Mouse (Mus musculus): ENCODE results near the gene Acaca. TPM values are rescaled to one million over a fixed set of nuclear protein-coding genes. Genes with fewer than 3 reads are reported as not detected.

The Acaca gene
- polyA plus RNA-seq, 1 experiment from 2014 or later = 13.0 TPM

DNA sequence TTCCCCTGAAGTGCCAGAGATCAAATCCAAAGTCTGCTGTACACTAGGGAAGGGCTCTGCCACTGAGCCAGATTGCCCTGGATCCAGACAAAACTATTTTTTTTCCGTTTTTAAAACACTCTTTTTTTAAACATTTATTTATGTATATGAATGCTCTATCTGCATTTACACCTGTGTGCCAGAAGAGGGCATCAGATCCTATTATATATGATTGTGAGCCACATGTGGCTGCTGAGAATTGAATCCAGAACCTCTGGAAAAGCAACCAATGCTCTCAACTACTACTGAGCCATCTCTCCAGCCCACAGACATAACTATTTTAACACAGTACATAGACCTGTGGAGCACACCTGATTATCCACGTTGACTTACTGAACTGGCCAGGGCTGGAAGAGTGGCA, 13.3 kb upstream of the Acaca start:
- peaks cover 69% of the 10 kb centered on the region for H3K36me3 ChIP-seq

DNA sequence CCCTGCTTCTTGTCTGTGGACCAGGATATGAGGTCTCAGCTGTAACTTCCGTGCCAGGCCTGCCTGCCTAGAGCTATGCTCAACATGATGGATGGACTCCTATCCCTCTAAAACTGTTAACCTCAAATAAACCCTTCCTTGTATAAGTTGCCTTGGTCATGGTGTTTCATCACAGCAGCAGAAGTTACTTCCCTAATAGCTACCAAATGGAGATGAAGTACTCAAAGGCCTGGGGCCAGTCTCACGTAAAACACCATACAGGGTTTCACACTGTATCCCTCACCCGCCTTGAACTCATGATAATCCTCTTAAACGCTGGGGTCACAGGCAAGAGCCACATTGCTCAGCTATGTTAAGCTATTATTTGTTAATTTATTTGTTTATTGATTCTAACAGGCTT, 12.0 kb upstream of the Acaca start:
- Histone ChIP-seq H3K4me3 (no peak overlapping the region), H3K27me3 (no peaks in the 10 kb centered on the region), H3K36me3 (peaks cover 77% of the 10 kb centered on the region), H3K9ac (no peak overlapping the region), H3K27ac (no peak overlapping the region), H3K9me3 (no peaks in the 10 kb centered on the region), H3K4me2 (no peak overlapping the region), H3K4me1 (no peaks in the 10 kb centered on the region)
- 70% methylated on average over 4 of the region's 4 CpGs for WGBS
- no peak for ATAC-seq (ENCODE audit: insufficient number of reproducible peaks, low FRiP score, low TSS enrichment, low read depth)

More for the DNA sequence above, 13.3 kb upstream of the Acaca start:
- Histone ChIP-seq H3K27me3 (no peaks in the 10 kb centered on the region), H3K9me3 (no peaks in the 10 kb centered on the region), H3K4me3 (no peak overlapping the region), H3K4me2 (no peak overlapping the region), H3K27ac (no peak overlapping the region), H3K4me1 (no peaks in the 10 kb centered on the region), H3K9ac (no peak overlapping the region)
- no peak for ATAC-seq (ENCODE audit: insufficient number of reproducible peaks, low FRiP score, low TSS enrichment, low read depth)
- 73% methylated on average over 2 of the region's 2 CpGs for WGBS

DNA sequence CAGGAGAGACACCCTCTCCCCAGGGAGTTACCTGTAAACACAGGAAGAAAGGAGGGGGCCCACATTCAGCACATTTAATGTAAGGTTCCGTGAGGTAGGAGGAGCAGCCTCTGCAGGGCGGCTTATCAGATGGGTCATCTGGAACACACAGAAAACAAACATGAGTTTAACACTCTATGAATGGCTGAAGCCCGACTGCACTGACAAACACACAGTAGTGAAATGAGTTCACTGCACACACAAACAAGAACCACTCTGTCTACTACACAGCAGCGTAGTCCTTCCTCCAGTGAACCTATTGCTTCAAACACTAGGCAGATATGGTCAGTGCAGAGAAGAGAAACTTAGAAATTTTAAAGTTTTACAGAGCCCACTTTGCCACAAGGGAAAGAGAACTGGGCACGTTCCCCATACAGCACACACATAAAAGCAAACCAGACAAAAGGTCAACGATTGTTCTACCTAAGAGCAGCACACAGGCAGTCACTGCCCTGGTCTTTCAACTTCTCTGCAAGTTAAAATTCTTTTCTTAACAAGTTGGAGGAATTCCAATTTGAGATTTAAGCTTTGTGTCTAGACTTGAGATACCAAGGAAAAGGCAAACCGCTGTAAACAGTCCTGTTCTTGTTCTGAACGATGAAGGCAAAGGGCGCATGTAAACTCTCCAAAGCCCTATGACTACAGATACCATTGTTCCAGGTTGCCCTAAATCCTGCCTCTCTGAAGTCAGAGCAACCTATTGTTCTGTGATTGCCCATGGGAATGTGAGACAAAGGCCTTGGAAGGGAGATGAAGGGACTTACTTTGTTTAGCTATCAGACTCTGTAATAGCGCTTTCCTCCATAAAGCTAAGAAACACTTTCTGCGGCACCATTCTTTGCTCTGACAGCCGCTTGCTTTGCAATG, 8.2 kb upstream of the Acaca start:
- no peak for ATAC-seq (ENCODE audit: insufficient number of reproducible peaks, low FRiP score, low TSS enrichment, low read depth)
- Histone ChIP-seq H3K9ac (no peak overlapping the region), H3K4me1 (no peaks in the 10 kb centered on the region), H3K4me2 (no peak overlapping the region), H3K4me3 (no peak overlapping the region), H3K27ac (no peak overlapping the region), H3K9me3 (no peaks in the 10 kb centered on the region), H3K27me3 (no peaks in the 10 kb centered on the region), H3K36me3 (peaks cover 81% of the 10 kb centered on the region)
- WGBS = 83% methylated on average over 12 of the region's 12 CpGs

DNA sequence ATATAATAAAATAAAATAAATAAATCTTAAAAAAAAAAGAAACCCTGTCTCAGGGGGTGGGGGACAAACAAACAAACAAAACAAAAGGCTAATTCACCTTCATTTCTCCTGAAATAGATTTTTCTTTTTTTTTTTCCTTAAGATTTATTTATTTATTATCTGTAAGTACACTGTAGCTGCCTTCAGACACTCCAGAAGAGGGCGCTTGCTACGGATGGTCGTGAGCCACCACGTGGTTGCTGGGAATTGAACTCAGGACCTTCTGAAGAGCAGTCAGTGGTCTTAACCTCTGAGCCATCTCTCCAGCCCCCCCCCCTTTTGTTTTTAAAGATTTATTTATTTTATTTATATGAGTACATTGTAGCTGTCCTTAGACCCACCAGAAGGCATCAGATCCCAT, 1.5 kb upstream of the Acaca start:
- Histone ChIP-seq H3K9ac (no peak overlapping the region), H3K4me1 (peaks cover 9% of the 10 kb centered on the region), H3K27ac (no peak overlapping the region), H3K9me3 (no peaks in the 10 kb centered on the region), H3K36me3 (peaks cover 28% of the 10 kb centered on the region), H3K4me3 (no peak overlapping the region), H3K27me3 (no peaks in the 10 kb centered on the region), H3K4me2 (no peak overlapping the region)
- no peak for ATAC-seq (ENCODE audit: insufficient number of reproducible peaks, low FRiP score, low TSS enrichment, low read depth)
- WGBS = 84% methylated on average over 4 of the region's 4 CpGs

DNA sequence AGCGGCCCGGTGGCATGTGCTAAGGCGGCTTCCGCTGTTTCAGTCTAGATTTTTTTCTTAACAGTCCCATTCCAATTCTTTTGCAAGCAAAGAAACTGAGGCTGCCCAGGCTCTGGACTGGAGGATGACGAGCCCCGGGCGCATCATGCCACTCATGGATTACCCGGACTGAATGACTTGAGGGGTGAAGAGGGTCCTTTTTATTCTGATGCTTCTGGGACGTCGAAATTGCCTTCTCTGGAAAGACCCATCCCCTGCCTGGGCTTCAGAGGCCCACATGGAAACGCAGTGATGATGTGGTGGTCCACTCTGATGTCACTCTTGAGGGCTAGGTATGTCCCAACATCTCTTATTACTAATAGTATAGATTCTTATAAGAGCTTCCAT, 320 bp downstream of the Acaca start:
- no peak for ATAC-seq (ENCODE audit: insufficient number of reproducible peaks, low FRiP score, low TSS enrichment, low read depth)
- no peaks in the 10 kb centered on the region for H3K27me3 ChIP-seq
- H3K9ac ChIP-seq = peak overlapping the region; percentile 64
- 4% methylated on average over 11 of the region's 11 CpGs for whole genome bisulfite sequencing
- peaks cover 9% of the 10 kb centered on the region for H3K4me1 ChIP-seq
- no peaks in the 10 kb centered on the region for H3K9me3 ChIP-seq
- H3K27ac ChIP-seq = no peak overlapping the region
- H3K4me3 ChIP-seq = peak overlapping the region; percentile 58
- H3K36me3 ChIP-seq = peaks cover 21% of the 10 kb centered on the region
- peak overlapping the region; percentile 83 for H3K4me2 ChIP-seq

DNA sequence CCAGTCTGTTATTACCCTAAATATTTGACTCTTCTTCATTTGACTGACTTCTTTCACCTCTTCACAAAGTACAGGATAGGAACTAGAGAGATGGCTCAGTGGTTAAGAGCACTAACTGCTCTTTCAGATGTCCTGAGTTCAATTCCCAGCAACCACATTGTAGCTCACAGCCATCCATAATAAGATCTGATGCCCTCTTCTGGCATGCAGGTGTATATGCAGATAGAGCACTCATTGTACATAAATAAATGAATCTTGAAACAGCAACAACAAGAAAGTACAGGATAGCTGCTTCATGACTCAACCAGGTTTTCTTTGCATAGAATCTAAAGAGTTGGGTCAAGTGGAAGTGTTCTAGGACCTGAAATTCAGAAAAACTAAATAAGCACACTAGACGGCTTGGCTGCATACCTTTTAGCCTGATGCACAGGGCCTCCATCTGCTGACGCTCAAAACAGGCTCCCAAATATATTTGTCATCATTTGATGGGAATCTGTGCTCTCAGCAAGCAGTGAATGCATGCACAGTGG, 4.9 kb downstream of the Acaca start:
- 87% methylated on average over 2 of the region's 2 CpGs for WGBS
- no peaks in the 10 kb centered on the region for H3K9me3 ChIP-seq

DNA sequence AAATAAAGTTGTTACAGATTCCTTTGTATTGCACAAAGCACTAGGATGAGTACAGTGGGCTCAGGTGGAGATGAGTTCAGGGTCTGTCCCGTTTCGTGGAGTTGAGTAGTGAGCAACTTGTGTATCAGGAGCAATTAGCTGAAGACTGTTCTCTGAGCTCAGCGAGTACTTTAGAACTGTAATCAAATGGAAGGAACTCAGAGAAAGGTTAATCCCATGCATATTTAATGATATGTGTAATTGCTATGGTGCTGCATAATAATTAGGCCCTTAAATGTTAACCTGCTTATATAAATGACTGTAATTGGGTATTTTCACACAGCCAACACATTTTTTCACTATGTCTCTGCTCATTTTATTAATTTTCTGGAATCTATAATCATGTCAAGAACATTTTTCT, 7.0 kb downstream of the Acaca start:
- Histone ChIP-seq H3K4me3 (no peak overlapping the region), H3K4me2 (no peak overlapping the region), H3K27me3 (no peaks in the 10 kb centered on the region), H3K9me3 (no peaks in the 10 kb centered on the region), H3K27ac (no peak overlapping the region), H3K36me3 (no peaks in the 10 kb centered on the region), H3K4me1 (no peaks in the 10 kb centered on the region), H3K9ac (no peak overlapping the region)
- no peak for ATAC-seq (ENCODE audit: insufficient number of reproducible peaks, low FRiP score, low TSS enrichment, low read depth)
- WGBS = 71% methylated on average over 3 of the region's 3 CpGs

More for the DNA sequence above, 4.9 kb downstream of the Acaca start:
- no peak overlapping the region for H3K4me2 ChIP-seq
- no peaks in the 10 kb centered on the region for H3K36me3 ChIP-seq
- H3K9ac ChIP-seq = no peak overlapping the region
- H3K4me1 ChIP-seq = peaks cover 6% of the 10 kb centered on the region
- no peaks in the 10 kb centered on the region for H3K27me3 ChIP-seq
- no peak overlapping the region for H3K27ac ChIP-seq
- no peak overlapping the region for H3K4me3 ChIP-seq
- no peak for ATAC-seq (ENCODE audit: insufficient number of reproducible peaks, low FRiP score, low TSS enrichment, low read depth)

DNA sequence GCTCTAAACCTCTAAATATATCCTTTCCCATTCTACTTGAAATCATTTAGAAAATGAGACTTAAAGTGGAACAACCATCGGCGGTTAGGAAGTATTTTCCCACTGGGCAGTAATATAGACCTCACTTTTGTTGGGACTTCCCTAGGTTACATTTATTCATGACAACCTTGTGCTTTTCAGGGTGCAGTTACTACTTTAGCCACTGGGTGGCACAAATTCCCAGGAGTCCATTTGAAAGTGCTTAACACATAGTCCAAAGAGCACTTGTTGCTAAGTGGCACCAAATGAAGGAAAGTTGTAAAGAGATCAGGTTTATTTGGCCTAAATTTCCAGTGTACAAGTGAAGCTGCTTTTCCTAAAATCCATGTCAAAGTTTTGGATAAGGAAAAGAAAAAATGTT, 12.3 kb downstream of the Acaca start:
- WGBS = 56% methylated on average over 2 of the region's 2 CpGs

DNA sequence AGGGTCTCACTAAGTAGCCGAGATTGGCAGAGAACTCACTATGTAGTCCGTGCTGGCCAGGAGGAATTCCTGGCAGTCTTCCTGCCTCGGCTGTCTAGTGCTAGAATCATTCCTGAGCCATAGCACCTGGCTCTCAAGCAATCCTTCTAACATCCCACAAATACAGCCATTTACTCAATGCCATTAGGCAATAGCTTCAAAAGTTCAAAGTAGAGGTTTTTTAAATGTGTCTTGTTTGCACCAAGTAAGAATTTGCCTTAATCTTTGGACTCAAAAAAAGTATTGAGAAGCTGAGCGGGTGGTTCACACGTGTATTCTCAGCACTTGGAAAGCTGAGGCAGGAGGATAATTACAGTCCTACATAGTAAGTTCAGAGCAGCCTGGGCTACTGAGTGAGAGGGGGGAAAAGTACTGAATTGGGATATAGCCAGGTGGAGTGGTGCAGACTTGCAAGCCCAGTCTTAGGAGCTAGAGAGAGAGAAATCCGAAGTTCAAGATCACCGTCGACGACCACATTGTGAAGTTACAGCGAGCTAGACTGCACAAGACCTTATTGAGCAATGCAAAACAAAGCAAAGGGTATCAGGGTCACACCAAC, 15.8 kb downstream of the Acaca start:
- Histone ChIP-seq H3K36me3 (no peaks in the 10 kb centered on the region), H3K4me1 (no peaks in the 10 kb centered on the region), H3K9ac (no peak overlapping the region), H3K27ac (no peak overlapping the region), H3K4me3 (no peak overlapping the region), H3K4me2 (no peak overlapping the region), H3K27me3 (no peaks in the 10 kb centered on the region), H3K9me3 (no peaks in the 10 kb centered on the region)
- WGBS = 73% methylated on average over 10 of the region's 10 CpGs
- ATAC-seq (ENCODE audit: insufficient number of reproducible peaks, low FRiP score, low TSS enrichment, low read depth) = no peak

More for the DNA sequence above, 12.3 kb downstream of the Acaca start:
- ATAC-seq (ENCODE audit: insufficient number of reproducible peaks, low FRiP score, low TSS enrichment, low read depth) = no peak
- Histone ChIP-seq H3K36me3 (no peaks in the 10 kb centered on the region), H3K4me2 (no peak overlapping the region), H3K9me3 (no peaks in the 10 kb centered on the region), H3K27me3 (no peaks in the 10 kb centered on the region), H3K9ac (no peak overlapping the region), H3K4me1 (no peaks in the 10 kb centered on the region), H3K27ac (no peak overlapping the region), H3K4me3 (no peak overlapping the region)

DNA sequence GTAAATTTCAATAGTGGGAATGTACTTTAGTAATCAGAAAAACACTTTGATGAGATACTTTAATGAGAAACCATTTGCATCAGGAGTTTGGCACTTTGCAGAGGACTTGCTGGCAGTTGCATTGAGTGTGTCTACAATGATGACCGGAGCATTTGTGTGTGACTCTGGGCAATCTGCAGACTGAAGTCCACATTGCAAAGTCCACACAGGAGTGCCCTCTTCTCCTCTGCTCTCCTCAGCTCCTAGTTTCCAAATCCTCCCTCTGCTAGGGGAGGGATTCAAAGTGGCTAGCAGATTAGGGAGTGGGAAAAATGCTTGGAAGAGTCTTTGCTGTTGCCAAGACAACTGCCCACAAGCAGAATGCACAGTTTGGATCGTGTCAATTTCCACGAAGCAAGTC, 16.6 kb downstream of the Acaca start:
- Histone ChIP-seq H3K9ac (no peak overlapping the region), H3K27ac (no peak overlapping the region), H3K4me3 (no peak overlapping the region), H3K36me3 (no peaks in the 10 kb centered on the region), H3K9me3 (no peaks in the 10 kb centered on the region), H3K27me3 (no peaks in the 10 kb centered on the region), H3K4me1 (no peaks in the 10 kb centered on the region), H3K4me2 (no peak overlapping the region)
- WGBS = 71% methylated on average over 3 of the region's 3 CpGs
- no peak for ATAC-seq (ENCODE audit: insufficient number of reproducible peaks, low FRiP score, low TSS enrichment, low read depth)

DNA sequence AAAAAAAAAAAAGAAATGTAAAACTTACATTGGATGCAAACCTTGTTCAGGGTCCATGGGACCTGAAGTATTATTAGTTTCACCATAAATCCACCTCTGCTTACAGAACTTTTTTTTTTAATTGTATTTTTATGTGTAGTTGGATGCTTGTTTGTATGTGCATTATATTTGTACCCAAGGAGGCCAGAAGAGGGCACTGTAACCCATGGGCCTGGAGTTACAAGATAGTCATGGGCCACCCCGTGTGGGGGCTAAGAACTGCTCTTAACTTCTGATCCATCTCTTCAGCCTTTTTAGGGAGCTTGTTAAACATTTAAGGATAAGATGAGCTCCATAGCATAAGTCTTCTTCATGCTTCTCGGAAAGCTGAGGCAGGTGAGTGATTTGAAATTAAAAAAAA, 21.4 kb downstream of the Acaca start:
- Histone ChIP-seq H3K4me1 (no peaks in the 10 kb centered on the region), H3K36me3 (no peaks in the 10 kb centered on the region), H3K27ac (no peak overlapping the region), H3K9me3 (no peaks in the 10 kb centered on the region), H3K27me3 (no peaks in the 10 kb centered on the region), H3K9ac (no peak overlapping the region), H3K4me2 (no peak overlapping the region), H3K4me3 (no peak overlapping the region)
- WGBS = 62% methylated on average over 2 of the region's 2 CpGs
- ATAC-seq (ENCODE audit: insufficient number of reproducible peaks, low FRiP score, low TSS enrichment, low read depth) = no peak

DNA sequence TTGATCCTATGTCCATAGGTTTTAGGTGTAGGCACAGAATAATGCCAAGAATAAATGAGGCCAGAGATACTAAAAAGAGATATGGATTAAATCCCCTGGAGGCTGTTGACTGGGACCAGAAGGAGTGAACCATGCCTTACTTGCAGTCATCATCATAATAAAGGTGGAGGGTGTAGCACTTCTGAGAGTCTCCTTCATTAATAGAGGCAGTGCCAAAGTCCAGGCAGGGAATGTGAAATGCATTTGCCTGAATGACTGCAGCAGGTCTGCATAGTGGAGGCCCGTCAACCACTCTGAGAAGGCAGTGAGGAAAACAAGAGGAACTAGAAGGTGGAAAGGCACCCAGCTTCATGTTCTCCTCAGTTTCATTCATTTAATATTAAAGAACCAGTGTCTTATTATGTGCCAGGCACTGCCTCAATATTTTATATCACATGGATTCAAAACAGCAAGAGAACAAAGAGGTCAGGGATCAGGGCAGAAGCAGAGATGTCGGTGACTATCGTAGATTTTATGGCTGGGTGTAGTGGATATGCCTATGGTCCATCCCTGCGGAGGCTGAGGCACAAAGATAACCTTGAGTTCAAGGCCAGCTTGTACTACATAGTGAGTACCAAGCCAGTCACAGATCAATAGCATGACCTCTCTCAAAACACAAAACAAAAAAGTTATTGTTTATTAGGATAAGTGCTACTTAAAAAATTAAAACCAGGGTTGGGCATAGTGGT, 27.2 kb downstream of the Acaca start:
- no peak overlapping the region for H3K27ac ChIP-seq
- H3K36me3 ChIP-seq = no peaks in the 10 kb centered on the region
- no peaks in the 10 kb centered on the region for H3K4me1 ChIP-seq
- H3K4me3 ChIP-seq = no peak overlapping the region
- WGBS = 85% methylated on average over 4 of the region's 4 CpGs
- H3K9ac ChIP-seq = no peak overlapping the region
- no peaks in the 10 kb centered on the region for H3K27me3 ChIP-seq
- no peak for ATAC-seq (ENCODE audit: insufficient number of reproducible peaks, low FRiP score, low TSS enrichment, low read depth)
- H3K9me3 ChIP-seq = no peaks in the 10 kb centered on the region
- H3K4me2 ChIP-seq = no peak overlapping the region
